Mouse (Mus musculus): Measurements from ENCODE around the gene Zbtb48. TPM values are rescaled to one million over a fixed set of nuclear protein-coding genes. Genes with fewer than 3 reads are reported as not detected.

The Zbtb48 gene
- polyA plus RNA-seq, 1 experiment from 2014 or later = 25.3 TPM

- H3K4me2 ChIP-seq (replicated peaks) = peak overlapping the region; percentile 100
- peaks cover 11% of the 10 kb centered on the region; the same call in 1 of the 2 replicates for H3K36me3 ChIP-seq
- H3K27me3 ChIP-seq = peaks cover 18% of the 10 kb centered on the region
- H3K27ac ChIP-seq = peak overlapping the region; percentile 84
- WGBS = under 1% methylated on average over 106 of the region's 115 CpGs
- no peaks in the 10 kb centered on the region for H3K9me3 ChIP-seq
- ATAC-seq (ENCODE audit: insufficient number of reproducible peaks, insufficient read depth, low FRiP score, low TSS enrichment) = peak; percentile 59
- peaks cover 34% of the 10 kb centered on the region for H3K4me1 ChIP-seq
- H3K9ac ChIP-seq = peak overlapping the region; percentile 59
- peak overlapping the region; percentile 67 for H3K4me3 ChIP-seq
These were observed 18.1 kb downstream of the Zbtb48 start for GRCm38 (mm10) chr4:152009076-152010051.

- Histone ChIP-seq H3K4me3 (peak within 1 kb of the TSS; percentile 67), H3K4me2 (replicated peaks) (peak within 1 kb of the TSS; percentile 100), H3K27ac (peak within 1 kb of the TSS; percentile 84), H3K9me3 (no peaks in the 10 kb centered on the region), H3K4me1 (peaks cover 34% of the 10 kb centered on the region), H3K27me3 (peaks cover 18% of the 10 kb centered on the region), H3K36me3 (peaks cover 4% of the 10 kb centered on the region; the same call in 1 of the 2 replicates), H3K9ac (peak within 1 kb of the TSS; percentile 59)
- WGBS = under 1% methylated on average over 44 of the region's 45 CpGs
- ATAC-seq (ENCODE audit: insufficient number of reproducible peaks, insufficient read depth, low FRiP score, low TSS enrichment) = peak; percentile 84
These were observed 18.8 kb downstream of the Zbtb48 start, which contains the start of gene Klhl21 for GRCm38 (mm10) chr4:152008622-152009075. Gene Klhl21 (plus strand): TSS chr4:152008803.

GRCm38 (mm10) chr4:152008148-152008500 is 19.3 kb downstream of the Zbtb48 start:
- H3K27ac ChIP-seq = peak overlapping the region; percentile 31; the same call in 1 of the 2 replicates
- no peak overlapping the region for H3K9ac ChIP-seq
- H3K27me3 ChIP-seq = peaks cover 18% of the 10 kb centered on the region
- ATAC-seq (ENCODE audit: insufficient number of reproducible peaks, insufficient read depth, low FRiP score, low TSS enrichment) = no peak
- H3K4me1 ChIP-seq = peaks cover 34% of the 10 kb centered on the region
- under 1% methylated on average over 14 of the region's 14 CpGs for WGBS
- H3K36me3 ChIP-seq = peaks cover 3% of the 10 kb centered on the region; the same call in 1 of the 2 replicates
- H3K4me2 ChIP-seq (replicated peaks) = peak overlapping the region; percentile 100
- H3K4me3 ChIP-seq = peak overlapping the region; percentile 67
- no peaks in the 10 kb centered on the region for H3K9me3 ChIP-seq

GRCm38 (mm10) chr4:152007481-152008147 is 19.9 kb downstream of the Zbtb48 start:
- Histone ChIP-seq H3K4me1 (peaks cover 34% of the 10 kb centered on the region), H3K27ac (no peak overlapping the region), H3K4me3 (peak overlapping the region; percentile 67), H3K4me2 (replicated peaks) (peak overlapping the region; percentile 100), H3K27me3 (peaks cover 18% of the 10 kb centered on the region), H3K9ac (no peak overlapping the region), H3K36me3 (0 out of 2 replicates have a peak, but pooled peaks cover 3% of the 10 kb centered on the region), H3K9me3 (no peaks in the 10 kb centered on the region)
- ATAC-seq (ENCODE audit: insufficient number of reproducible peaks, insufficient read depth, low FRiP score, low TSS enrichment) = no peak
- WGBS = 5% methylated on average over 8 of the region's 8 CpGs

- peaks cover 34% of the 10 kb centered on the region for H3K4me1 ChIP-seq
- no peak overlapping the region for H3K4me2 ChIP-seq (replicated peaks)
- 12% methylated on average over 3 of the region's 3 CpGs for whole genome bisulfite sequencing
- H3K9ac ChIP-seq = no peak overlapping the region
- H3K36me3 ChIP-seq = no peaks in the 10 kb centered on the region
- peaks cover 18% of the 10 kb centered on the region for H3K27me3 ChIP-seq
- ATAC-seq (ENCODE audit: insufficient number of reproducible peaks, insufficient read depth, low FRiP score, low TSS enrichment) = no peak
- H3K4me3 ChIP-seq = no peak overlapping the region
- no peaks in the 10 kb centered on the region for H3K9me3 ChIP-seq
- H3K27ac ChIP-seq = no peak overlapping the region
These were observed 20.7 kb downstream of the Zbtb48 start for GRCm38 (mm10) chr4:152006812-152007211.

GRCm38 (mm10) chr4:152006137-152006536 is 21.3 kb downstream of the Zbtb48 start:
- Histone ChIP-seq H3K9ac (no peak overlapping the region), H3K4me3 (no peak overlapping the region), H3K27ac (no peak overlapping the region), H3K9me3 (no peaks in the 10 kb centered on the region), H3K36me3 (no peaks in the 10 kb centered on the region), H3K27me3 (peaks cover 18% of the 10 kb centered on the region), H3K4me1 (peaks cover 30% of the 10 kb centered on the region), H3K4me2 (replicated peaks) (no peak overlapping the region)
- no peak for ATAC-seq (ENCODE audit: insufficient number of reproducible peaks, insufficient read depth, low FRiP score, low TSS enrichment)
- WGBS = 76% methylated on average over 6 of the region's 6 CpGs

- Histone ChIP-seq H3K9me3 (no peaks in the 10 kb centered on the region), H3K27me3 (peaks cover 7% of the 10 kb centered on the region), H3K36me3 (no peaks in the 10 kb centered on the region), H3K4me3 (no peak overlapping the region), H3K9ac (no peak overlapping the region), H3K27ac (no peak overlapping the region), H3K4me1 (peaks cover 8% of the 10 kb centered on the region), H3K4me2 (replicated peaks) (no peak overlapping the region)
- WGBS = 95% methylated on average over 3 of the region's 3 CpGs
- ATAC-seq (ENCODE audit: insufficient number of reproducible peaks, insufficient read depth, low FRiP score, low TSS enrichment) = no peak
These were observed 25.4 kb downstream of the Zbtb48 start for GRCm38 (mm10) chr4:152002063-152002462.

GRCm38 (mm10) chr4:152001335-152001734 is 26.1 kb downstream of the Zbtb48 start:
- H3K4me2 ChIP-seq (replicated peaks) = no peak overlapping the region
- peaks cover 8% of the 10 kb centered on the region for H3K4me1 ChIP-seq
- no peak for ATAC-seq (ENCODE audit: insufficient number of reproducible peaks, insufficient read depth, low FRiP score, low TSS enrichment)
- no peaks in the 10 kb centered on the region for H3K36me3 ChIP-seq
- 68% methylated on average over 4 of the region's 4 CpGs for WGBS
- H3K9ac ChIP-seq = no peak overlapping the region
- no peaks in the 10 kb centered on the region for H3K9me3 ChIP-seq
- H3K27ac ChIP-seq = no peak overlapping the region
- no peaks in the 10 kb centered on the region for H3K27me3 ChIP-seq
- H3K4me3 ChIP-seq = no peak overlapping the region

- WGBS = 34% methylated on average over 4 of the region's 4 CpGs
- H3K4me2 ChIP-seq (replicated peaks) = no peak overlapping the region
- no peaks in the 10 kb centered on the region for H3K9me3 ChIP-seq
- no peak overlapping the region for H3K9ac ChIP-seq
- H3K27ac ChIP-seq = no peak overlapping the region
- no peak for ATAC-seq (ENCODE audit: insufficient number of reproducible peaks, insufficient read depth, low FRiP score, low TSS enrichment)
- no peaks in the 10 kb centered on the region for H3K27me3 ChIP-seq
- no peak overlapping the region for H3K4me3 ChIP-seq
- H3K4me1 ChIP-seq = peaks cover 8% of the 10 kb centered on the region
- H3K36me3 ChIP-seq = no peaks in the 10 kb centered on the region
These were observed 26.6 kb downstream of the Zbtb48 start for GRCm38 (mm10) chr4:152000906-152001305.

GRCm38 (mm10) chr4:151999481-151999880 is 28.0 kb downstream of the Zbtb48 start:
- Histone ChIP-seq H3K9ac (no peak overlapping the region), H3K4me1 (peaks cover 9% of the 10 kb centered on the region), H3K36me3 (no peaks in the 10 kb centered on the region), H3K27ac (no peak overlapping the region), H3K4me3 (no peak overlapping the region), H3K4me2 (replicated peaks) (no peak overlapping the region), H3K27me3 (no peaks in the 10 kb centered on the region), H3K9me3 (no peaks in the 10 kb centered on the region)
- 49% methylated on average over 3 of the region's 3 CpGs for WGBS
- ATAC-seq (ENCODE audit: insufficient number of reproducible peaks, insufficient read depth, low FRiP score, low TSS enrichment) = no peak

GRCm38 (mm10) chr4:151997701-151998100 is 29.8 kb downstream of the Zbtb48 start:
- Histone ChIP-seq H3K4me3 (peak overlapping the region; percentile 100; the same call in 1 of the 2 replicates), H3K4me1 (peaks cover 23% of the 10 kb centered on the region), H3K9ac (0 out of 2 replicates have a peak overlapping the region, but pooled peaks have one; percentile 73), H3K9me3 (no peaks in the 10 kb centered on the region), H3K27ac (no peak overlapping the region), H3K36me3 (peaks cover 7% of the 10 kb centered on the region; the same call in 1 of the 2 replicates), H3K4me2 (replicated peaks) (peak overlapping the region; percentile 58), H3K27me3 (no peaks in the 10 kb centered on the region)
- no peak for ATAC-seq (ENCODE audit: insufficient number of reproducible peaks, insufficient read depth, low FRiP score, low TSS enrichment)
- WGBS = 62% methylated on average over 3 of the region's 3 CpGs

All from embryonic facial prominence, embryonic 12.5 days (tissue).